Mouse (Mus musculus): Measurements from ENCODE around the gene Frem1.

DNA sequence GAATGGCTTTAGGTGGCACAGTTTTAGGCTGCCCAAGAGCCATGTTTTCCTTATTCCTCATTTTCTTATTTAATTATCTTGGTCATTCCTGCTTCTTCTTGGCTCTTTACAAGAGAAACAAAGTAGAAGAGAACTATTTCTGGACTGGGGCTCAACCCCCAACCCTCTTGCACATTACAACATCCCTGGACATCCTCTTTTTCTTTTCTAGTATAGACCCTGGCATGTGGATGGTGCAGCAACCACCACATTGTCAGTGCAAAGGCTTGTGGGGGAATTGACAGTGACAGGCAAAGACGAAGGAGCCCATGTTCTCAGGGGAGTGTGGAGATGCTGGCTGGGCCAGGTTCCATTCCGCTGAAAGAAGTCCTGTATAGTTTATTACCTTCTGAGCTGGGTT is 175.5 kb downstream of the Frem1 start:
- TF ChIP-seq CTCF (IDR thresholded peaks at IDR 0.05) (no peak), EP300 (IDR thresholded peaks at IDR 0.05) (no peak)

All from lung, postnatal 0 days (tissue).